Mouse (Mus musculus) neural tube, embryonic 12.5 days (tissue): ENCODE results near the gene Ndufa11. TPM values are rescaled to one million over a fixed set of nuclear protein-coding genes. Genes with fewer than 3 reads are reported as not detected.

Experiments
- ATAC-seq: fragments of 200-750 bp; cut with Nextera tagmentation; 2 replicates; pipeline ENCODE4 v1.8.0; 2017; ENCODE audit warnings: low read depth, mild to moderate bottlenecking, moderate TSS enrichment, moderate library complexity; ENCODE audit not compliant: low FRiP score
- H3K27ac ChIP-seq: fragments of 300-500 bp; sonication (generic); 2 replicates; pipeline ENCODE4 v1.5.1; 2016
- H3K27me3 ChIP-seq: fragments of 300-500 bp; sonication (generic); replicated peaks from 2 replicates; pipeline ENCODE4 v1.6.1; 2016; ENCODE audit warnings: mild to moderate bottlenecking
- H3K36me3 ChIP-seq: fragments of 300-500 bp; sonication (generic); 2 replicates; pipeline ENCODE4 v1.6.1; 2016; ENCODE audit warnings: mild to moderate bottlenecking
- H3K4me1 ChIP-seq: fragments of 300-500 bp; sonication (generic); 2 replicates; pipeline ENCODE4 v1.6.1; 2016
- H3K4me2 ChIP-seq: fragments of 300-500 bp; sonication (generic); replicated peaks from 2 replicates; pipeline ENCODE4 v1.6.1; 2016; ENCODE audit warnings: mild to moderate bottlenecking
- H3K4me3 ChIP-seq: fragments of 300-500 bp; sonication (generic); 2 replicates; pipeline ENCODE4 v1.5.1; 2016
- H3K9ac ChIP-seq: fragments of 300-500 bp; sonication (generic); 2 replicates; pipeline ENCODE4 v1.6.1; 2016; ENCODE audit warnings: mild to moderate bottlenecking
- H3K9me3 ChIP-seq: fragments of 300-500 bp; sonication (generic); 2 replicates; pipeline ENCODE4 v1.6.1; 2016; ENCODE audit warnings: mild to moderate bottlenecking
- WGBS: fragments of 180-500 bp; shearing (Covaris S2); methylation state at CpG from one replicate; pipeline ENCODE4 v1.1.7; 2016; 5-methylcytosine and 5-hydroxymethylcytosine counted together
- polyA plus RNA-seq: library from polyadenylated mRNA; unstranded; fragments of >200 nt; fragmentation: Nextera tagmentation; extraction: Ambion mirVana; gene quantifications from 2 replicates; pipeline ENCODE4 v1.2.1, GENCODE M21; 2016

The Ndufa11 gene
- polyA plus RNA-seq, 1 experiment from 2014 or later, result 404 TPM

- 96% methylated on average over 2 of the region's 2 CpGs for WGBS
- Histone ChIP-seq H3K9me3 (no peaks in the 10 kb centered on the region), H3K9ac (no peak overlapping the region), H3K4me3 (no peak overlapping the region), H3K36me3 (peaks cover 85% of the 10 kb centered on the region), H3K27ac (no peak overlapping the region), H3K27me3 (no peaks in the 10 kb centered on the region), H3K4me2 (no peak overlapping the region), H3K4me1 (peaks cover 14% of the 10 kb centered on the region)
- no peak for ATAC-seq
Measured at GRCm38 (mm10) chr17:56688689-56689088, 28.9 kb upstream of the Ndufa11 start.

GRCm38 (mm10) chr17:56693395-56693794 is 24.2 kb upstream of the Ndufa11 start:
- H3K27me3 ChIP-seq, result no peaks in the 10 kb centered on the region
- no peak overlapping the region for H3K27ac ChIP-seq
- WGBS, result 61% methylated on average over 1 of the region's 1 CpGs
- no peak overlapping the region for H3K4me3 ChIP-seq
- 0 out of 2 replicates have a peak overlapping the region, but pooled peaks have one; percentile 7 for H3K4me2 ChIP-seq
- H3K4me1 ChIP-seq, result peaks cover 20% of the 10 kb centered on the region
- peaks cover 82% of the 10 kb centered on the region for H3K36me3 ChIP-seq
- H3K9me3 ChIP-seq, result no peaks in the 10 kb centered on the region
- H3K9ac ChIP-seq, result peak overlapping the region; percentile 26; the same call in 1 of the 2 replicates
- ATAC-seq, result no peak

- WGBS, result 37% methylated on average over 6 of the region's 6 CpGs
- Histone ChIP-seq H3K4me2 (0 out of 2 replicates have a peak overlapping the region, but pooled peaks have one; percentile 7), H3K27me3 (no peaks in the 10 kb centered on the region), H3K27ac (no peak overlapping the region), H3K4me3 (no peak overlapping the region), H3K9me3 (no peaks in the 10 kb centered on the region), H3K4me1 (peaks cover 20% of the 10 kb centered on the region), H3K9ac (0 out of 2 replicates have a peak overlapping the region, but pooled peaks have one; percentile 26), H3K36me3 (peaks cover 82% of the 10 kb centered on the region)
- peak; percentile 59 for ATAC-seq
Measured at GRCm38 (mm10) chr17:56693851-56694310, 23.7 kb upstream of the Ndufa11 start.

GRCm38 (mm10) chr17:56700451-56700850 is 17.1 kb upstream of the Ndufa11 start:
- Histone ChIP-seq H3K9ac (no peak overlapping the region), H3K27me3 (no peaks in the 10 kb centered on the region), H3K9me3 (no peaks in the 10 kb centered on the region), H3K4me2 (no peak overlapping the region), H3K36me3 (peaks cover 97% of the 10 kb centered on the region), H3K27ac (no peak overlapping the region), H3K4me1 (no peaks in the 10 kb centered on the region), H3K4me3 (no peak overlapping the region)
- 0 out of 2 replicates have a peak, but pooled peaks have one; percentile 17 for ATAC-seq
- 88% methylated on average over 2 of the region's 2 CpGs for WGBS

- Histone ChIP-seq H3K4me2 (no peak overlapping the region), H3K36me3 (peaks cover 96% of the 10 kb centered on the region), H3K9ac (no peak overlapping the region), H3K27ac (no peak overlapping the region), H3K27me3 (no peaks in the 10 kb centered on the region), H3K9me3 (no peaks in the 10 kb centered on the region), H3K4me1 (no peaks in the 10 kb centered on the region), H3K4me3 (no peak overlapping the region)
- no peak for ATAC-seq
- 89% methylated on average over 4 of the region's 4 CpGs for WGBS
Measured at GRCm38 (mm10) chr17:56703038-56703437, 14.5 kb upstream of the Ndufa11 start.

- Histone ChIP-seq H3K9me3 (no peaks in the 10 kb centered on the region), H3K4me2 (no peak overlapping the region), H3K27me3 (no peaks in the 10 kb centered on the region), H3K9ac (no peak overlapping the region), H3K36me3 (peaks cover 96% of the 10 kb centered on the region), H3K27ac (no peak overlapping the region), H3K4me3 (no peak overlapping the region), H3K4me1 (no peaks in the 10 kb centered on the region)
- no peak for ATAC-seq
- WGBS, result 95% methylated on average over 1 of the region's 1 CpGs
Measured at GRCm38 (mm10) chr17:56706515-56706914, 11.1 kb upstream of the Ndufa11 start.

- WGBS, result 85% methylated on average over 4 of the region's 4 CpGs
- ATAC-seq, result no peak
- Histone ChIP-seq H3K9me3 (no peaks in the 10 kb centered on the region), H3K9ac (no peak overlapping the region), H3K4me3 (no peak overlapping the region), H3K4me1 (no peaks in the 10 kb centered on the region), H3K36me3 (peaks cover 93% of the 10 kb centered on the region), H3K27me3 (no peaks in the 10 kb centered on the region), H3K4me2 (no peak overlapping the region), H3K27ac (no peak overlapping the region)
Measured at GRCm38 (mm10) chr17:56708692-56709091, 8.9 kb upstream of the Ndufa11 start.

- no peak overlapping the region for H3K4me2 ChIP-seq
- no peak for ATAC-seq
Measured at GRCm38 (mm10) chr17:56709708-56710107, 7.9 kb upstream of the Ndufa11 start.

GRCm38 (mm10) chr17:56715360-56715759 is 2.2 kb upstream of the Ndufa11 start:
- H3K27me3 ChIP-seq, result no peaks in the 10 kb centered on the region
- no peaks in the 10 kb centered on the region for H3K9me3 ChIP-seq
- H3K9ac ChIP-seq, result peak overlapping the region; percentile 62; the same call in 1 of the 2 replicates
- H3K4me2 ChIP-seq, result peak overlapping the region; percentile 84
- WGBS, result 68% methylated on average over 11 of the region's 11 CpGs
- peaks cover 28% of the 10 kb centered on the region for H3K4me1 ChIP-seq
- ATAC-seq, result no peak
- H3K4me3 ChIP-seq, result no peak overlapping the region
- H3K36me3 ChIP-seq, result peaks cover 30% of the 10 kb centered on the region
- H3K27ac ChIP-seq, result no peak overlapping the region

More at GRCm38 (mm10) chr17:56709708-56710107, 7.9 kb upstream of the Ndufa11 start:
- Histone ChIP-seq H3K27ac (no peak overlapping the region), H3K9me3 (no peaks in the 10 kb centered on the region), H3K27me3 (no peaks in the 10 kb centered on the region), H3K4me1 (no peaks in the 10 kb centered on the region), H3K36me3 (peaks cover 84% of the 10 kb centered on the region), H3K4me3 (no peak overlapping the region), H3K9ac (no peak overlapping the region)
- 87% methylated on average over 3 of the region's 3 CpGs for WGBS

- 26% methylated on average over 22 of the region's 22 CpGs for WGBS
- peak overlapping the region; percentile 6; the same call in 1 of the 2 replicates for H3K27ac ChIP-seq
- ATAC-seq, result peak; percentile 0; the same call in 1 of the 2 replicates
- no peaks in the 10 kb centered on the region for H3K27me3 ChIP-seq
- H3K36me3 ChIP-seq, result peaks cover 26% of the 10 kb centered on the region
- H3K9me3 ChIP-seq, result no peaks in the 10 kb centered on the region
- peak overlapping the region; percentile 84 for H3K4me2 ChIP-seq
- peak overlapping the region; percentile 62 for H3K9ac ChIP-seq
- H3K4me1 ChIP-seq, result peaks cover 28% of the 10 kb centered on the region
- peak overlapping the region; percentile 60 for H3K4me3 ChIP-seq
Measured at GRCm38 (mm10) chr17:56715914-56716654, 1.5 kb upstream of the Ndufa11 start.

- peak overlapping the region; percentile 74 for H3K9ac ChIP-seq
- H3K4me2 ChIP-seq, result peak overlapping the region; percentile 84
- H3K4me1 ChIP-seq, result peaks cover 28% of the 10 kb centered on the region
- H3K4me3 ChIP-seq, result peak overlapping the region; percentile 60
- H3K27ac ChIP-seq, result peak overlapping the region; percentile 39
- H3K9me3 ChIP-seq, result no peaks in the 10 kb centered on the region
- under 1% methylated on average over 55 of the region's 55 CpGs for WGBS
- peaks cover 26% of the 10 kb centered on the region for H3K36me3 ChIP-seq
- no peaks in the 10 kb centered on the region for H3K27me3 ChIP-seq
- ATAC-seq, result peak; percentile 94
Measured at GRCm38 (mm10) chr17:56716655-56717362, 758 bp upstream of the Ndufa11 start.

- no peak overlapping the region for H3K27ac ChIP-seq
- ATAC-seq, result no peak
- H3K9me3 ChIP-seq, result 0 out of 2 replicates have a peak, but pooled peaks cover 4% of the 10 kb centered on the region
- WGBS, result 45% methylated on average over 5 of the region's 5 CpGs
- peaks cover 26% of the 10 kb centered on the region for H3K4me1 ChIP-seq
- peaks cover 38% of the 10 kb centered on the region for H3K36me3 ChIP-seq
- H3K9ac ChIP-seq, result no peak overlapping the region
- no peak overlapping the region for H3K4me3 ChIP-seq
- no peak overlapping the region for H3K4me2 ChIP-seq
- no peaks in the 10 kb centered on the region; the same call in 1 of the 2 replicates for H3K27me3 ChIP-seq
Measured at GRCm38 (mm10) chr17:56722441-56722840, 4.9 kb downstream of the Ndufa11 start.
